12 mouse cellular contexts compared by ENCODE assay signal in genomic region chr16:18268182-18268581, GRCm38 (mm10). TPM values are rescaled to one million over a fixed set of nuclear protein-coding genes. Genes with fewer than 3 reads are reported as not detected.
DNase-seq lines count a peak whose midpoint lies in the region; ATAC-seq and TF ChIP-seq lines count a peak whose summit lies in the region.
"Had no signal": no experiment of that assay in that cellular context is flagged by ENCODE, and none has a peak within 500 bp of the region (broad histone marks: within the 10 kb centered on the region; RNA-seq: fewer than 3 reads in every experiment).

No protein-coding gene starts in this region.

- peak; percentile 25 to 52 for DNase-seq in cerebellum, postnatal 10 days
- DNase-seq in cerebellum, adult 9-11 months: no peak
- no peak for DNase-seq in left cerebral cortex, adult 2 months (ENCODE audit: extremely low spot score in 1 of 2, low spot score in 2 of 2)
- DNase-seq in left cerebral cortex, postnatal 4 days: no peak
- DNase-seq in ES-CJ7 (ENCODE audit: low read depth, low spot score): peak; percentile 62
- DNase-seq in kidney, postnatal 14 days: no peak
- no peak for DNase-seq in urinary bladder, postnatal 4 days (ENCODE audit: low spot score in 2 of 2)
- DNase-seq: cerebellum, adult 11-12 months; lung, adult 18-20 months had no signal

- peak; percentile 59; the same call in 1 of the 2 replicates for ATAC-seq in megakaryocyte-erythroid progenitor cell, adult 5-6 weeks (replicated peaks; ENCODE audit: low FRiP score, low TSS enrichment, poor library complexity, severe bottlenecking)

- no peak overlapping the region for H3K4me3 ChIP-seq in left cerebral cortex, adult 2 months
- H3K4me3 ChIP-seq: myocyte had no signal

- no peak overlapping the region for H3K27ac ChIP-seq in left cerebral cortex, adult 2 months

- intact Hi-C loops in left cerebral cortex, adult 2 months (cut with DNase I): no loop called here
- intact Hi-C loops in left cerebral cortex, postnatal 4 days (cut with DNase I): no loop called here

- TF ChIP-seq CTCF in left cerebral cortex, adult 2 months (IDR thresholded peaks at IDR 0.05): peak; percentile 41

RNA-seq across cellular contexts. Expression of gene Gm49776, which starts 10.1 kb away (rescaled TPM):
- total RNA-seq in left cerebral cortex, adult 2 months (2021): not detected
- not detected for total RNA-seq in left cerebral cortex, postnatal 4 days (2021)
- not detected in 2 replicates for total RNA-seq in megakaryocyte-erythroid progenitor cell, adult 5-6 weeks (2014; fragmentation: Nextera tagmentation)
- total RNA-seq in megakaryocyte-erythroid progenitor cell, adult 5-6 weeks (2017): 0.47 TPM in 1 of 2 replicates, not detected in the other
- total RNA-seq: left cerebral cortex, adult 18-20 months had no signal

RNA-seq across cellular contexts. Expression of gene Ranbp1, which starts 19.6 kb away (rescaled TPM):
- 10 to 100 TPM; 87.3 to 92.9 TPM for total RNA-seq in left cerebral cortex, adult 2 months (2021)
- total RNA-seq in left cerebral cortex, postnatal 4 days (2021): 100 to 1,000 TPM; 158 to 160 TPM
- 485 and 544 TPM in 2 replicates for total RNA-seq in megakaryocyte-erythroid progenitor cell, adult 5-6 weeks (2014; fragmentation: Nextera tagmentation)
- total RNA-seq in megakaryocyte-erythroid progenitor cell, adult 5-6 weeks (2017): 572 and 765 TPM in 2 replicates

RNA-seq across cellular contexts. Expression of gene Trmt2a, which starts 19.7 kb away (rescaled TPM):
- total RNA-seq in left cerebral cortex, adult 2 months (2021): 10 to 100 TPM; 43.6 to 47.7 TPM
- 10 to 100 TPM; 59.3 to 62.3 TPM for total RNA-seq in left cerebral cortex, postnatal 4 days (2021)
- 162 and 237 TPM in 2 replicates for total RNA-seq in megakaryocyte-erythroid progenitor cell, adult 5-6 weeks (2014; fragmentation: Nextera tagmentation)
- 56.6 and 73.7 TPM in 2 replicates for total RNA-seq in megakaryocyte-erythroid progenitor cell, adult 5-6 weeks (2017)

RNA-seq across cellular contexts. Expression of gene Dgcr8, which starts 20.9 kb away (rescaled TPM):
- 10 to 100 TPM; 41.1 to 41.8 TPM for total RNA-seq in left cerebral cortex, adult 2 months (2021)
- 10 to 100 TPM; 55.6 to 58.4 TPM for total RNA-seq in left cerebral cortex, postnatal 4 days (2021)
- total RNA-seq in megakaryocyte-erythroid progenitor cell, adult 5-6 weeks (2014; fragmentation: Nextera tagmentation): 77.7 and 78.5 TPM in 2 replicates
- 47.5 and 78.3 TPM in 2 replicates for total RNA-seq in megakaryocyte-erythroid progenitor cell, adult 5-6 weeks (2017)

RNA-seq across cellular contexts. Expression of gene Zdhhc8, which starts 33.2 kb away (rescaled TPM):
- total RNA-seq in left cerebral cortex, adult 2 months (2021): 100 to 1,000 TPM; 132 to 134 TPM
- 10 to 100 TPM; 53.8 to 54.4 TPM for total RNA-seq in left cerebral cortex, postnatal 4 days (2021)
- 3.1 and 4.8 TPM in 2 replicates for total RNA-seq in megakaryocyte-erythroid progenitor cell, adult 5-6 weeks (2014; fragmentation: Nextera tagmentation)
- 0.56 and 4.5 TPM in 2 replicates for total RNA-seq in megakaryocyte-erythroid progenitor cell, adult 5-6 weeks (2017)

Comparison
In these comparisons a context has a peak if more than half of its experiments do, and no peak if none do; other contexts are left out.
1. DNase-seq: peak in cerebellum, postnatal 10 days (2 of 2) and ES-CJ7 (single experiment); none in cerebellum, adult 9-11 months (single experiment), left cerebral cortex, adult 2 months (0 of 2), left cerebral cortex, postnatal 4 days (single experiment), kidney, postnatal 14 days (single experiment) and urinary bladder, postnatal 4 days (0 of 2).